Mouse (Mus musculus): ENCODE measurements around the gene Utp14a. TPM values are rescaled to one million over a fixed set of nuclear protein-coding genes. Genes with fewer than 3 reads are reported as not detected.
A peak's percentile ranks its signal among the peaks of the same experiment; 100 is the strongest.
"Not testable (repeated sequence)": the region's sequence is repeated elsewhere in the genome, so short reads cannot be mapped to it uniquely, and the experiment has no call there.

Utp14a gene
- polyA plus RNA-seq (2016; fragmentation: Nextera tagmentation; extraction: Ambion mirVana), result 20.2 and 22.7 TPM in 2 replicates

GRCm38 (mm10) chrX:48256468-48257007 lies at the start of gene Utp14a:
TSS of gene Utp14a (plus strand) at chrX:48256862.
- Histone ChIP-seq H3K36me3 (no peaks in the 10 kb centered on the region), H3K9me3 (no peaks in the 10 kb centered on the region), H3K27me3 (no peaks in the 10 kb centered on the region), H3K4me3 (peak within 1 kb of the TSS; percentile 48), H3K4me2 (replicated peaks) (peak within 1 kb of the TSS; percentile 51), H3K4me1 (no peaks in the 10 kb centered on the region), H3K9ac (peak within 1 kb of the TSS; percentile 38), H3K27ac (peak within 1 kb of the TSS; percentile 58)
- whole genome bisulfite sequencing, result 7% methylated on average over 33 of the region's 33 CpGs
- ATAC-seq (ENCODE audit: insufficient number of reproducible peaks, insufficient read depth, low FRiP score, low TSS enrichment), result peak; percentile 97

GRCm38 (mm10) chrX:48207761-48208487 lies 48.7 kb upstream of the Utp14a start:
- H3K27ac ChIP-seq, result peak overlapping the region; percentile 30; the same call in 1 of the 2 replicates
- H3K4me1 ChIP-seq, result no peaks in the 10 kb centered on the region
- no peaks in the 10 kb centered on the region for H3K27me3 ChIP-seq
- 10% methylated on average over 35 of the region's 36 CpGs for WGBS
- peak overlapping the region; percentile 70 for H3K4me3 ChIP-seq
- peak overlapping the region; percentile 60 for H3K9ac ChIP-seq
- H3K4me2 ChIP-seq (replicated peaks), result peak overlapping the region; percentile 55
- no peaks in the 10 kb centered on the region for H3K9me3 ChIP-seq
- peak; percentile 80 for ATAC-seq (ENCODE audit: insufficient number of reproducible peaks, insufficient read depth, low FRiP score, low TSS enrichment)
- H3K36me3 ChIP-seq, result no peaks in the 10 kb centered on the region

- Histone ChIP-seq H3K4me3 (peak within 1 kb of the TSS; percentile 70), H3K9ac (peak within 1 kb of the TSS; percentile 60), H3K27ac (peak within 1 kb of the TSS; percentile 30; the same call in 1 of the 2 replicates), H3K9me3 (no peaks in the 10 kb centered on the region), H3K27me3 (no peaks in the 10 kb centered on the region), H3K36me3 (no peaks in the 10 kb centered on the region), H3K4me2 (replicated peaks) (peak within 1 kb of the TSS; percentile 55), H3K4me1 (no peaks in the 10 kb centered on the region)
- peak; percentile 98 for ATAC-seq (ENCODE audit: insufficient number of reproducible peaks, insufficient read depth, low FRiP score, low TSS enrichment)
- 12% methylated on average over 34 of the region's 34 CpGs for WGBS
Observed at GRCm38 (mm10) chrX:48208519-48209185, 48.0 kb upstream of the Utp14a start, which contains the start of gene Zdhhc9. TSS of gene Zdhhc9 (minus strand) at chrX:48208878.

- H3K27me3 ChIP-seq; H3K4me3 ChIP-seq; H3K36me3 ChIP-seq; H3K4me2 ChIP-seq (replicated peaks); H3K9ac ChIP-seq; ATAC-seq (ENCODE audit: insufficient number of reproducible peaks, insufficient read depth, low FRiP score, low TSS enrichment); H3K27ac ChIP-seq; H3K9me3 ChIP-seq; H3K4me1 ChIP-seq: not testable (repeated sequence)
- WGBS, result 64% methylated on average over 4 of the region's 4 CpGs
Observed at GRCm38 (mm10) chrX:48209746-48210145, 46.9 kb upstream of the Utp14a start.

- WGBS, result 76% methylated on average over 5 of the region's 5 CpGs
- H3K4me1 ChIP-seq, result no peaks in the 10 kb centered on the region
- H3K36me3 ChIP-seq, result no peaks in the 10 kb centered on the region
- no peak overlapping the region for H3K27ac ChIP-seq
- H3K27me3 ChIP-seq, result no peaks in the 10 kb centered on the region
- no peak for ATAC-seq (ENCODE audit: insufficient number of reproducible peaks, insufficient read depth, low FRiP score, low TSS enrichment)
- H3K4me2 ChIP-seq (replicated peaks), result no peak overlapping the region
- no peaks in the 10 kb centered on the region for H3K9me3 ChIP-seq
- no peak overlapping the region for H3K4me3 ChIP-seq
- H3K9ac ChIP-seq, result no peak overlapping the region
Observed at GRCm38 (mm10) chrX:48219468-48219867, 37.2 kb upstream of the Utp14a start.

- no peak overlapping the region for H3K9ac ChIP-seq
- H3K9me3 ChIP-seq, result no peaks in the 10 kb centered on the region
- no peak overlapping the region for H3K4me2 ChIP-seq (replicated peaks)
- H3K36me3 ChIP-seq, result no peaks in the 10 kb centered on the region
- no peak overlapping the region for H3K4me3 ChIP-seq
- H3K4me1 ChIP-seq, result no peaks in the 10 kb centered on the region
- no peaks in the 10 kb centered on the region for H3K27me3 ChIP-seq
- WGBS, result 78% methylated on average over 7 of the region's 7 CpGs
- H3K27ac ChIP-seq, result no peak overlapping the region
- ATAC-seq (ENCODE audit: insufficient number of reproducible peaks, insufficient read depth, low FRiP score, low TSS enrichment), result no peak
Observed at GRCm38 (mm10) chrX:48222706-48223105, 34.0 kb upstream of the Utp14a start.

- no peak overlapping the region for H3K4me3 ChIP-seq
- no peaks in the 10 kb centered on the region for H3K36me3 ChIP-seq
- 74% methylated on average over 7 of the region's 7 CpGs for WGBS
- H3K27me3 ChIP-seq, result no peaks in the 10 kb centered on the region
- ATAC-seq (ENCODE audit: insufficient number of reproducible peaks, insufficient read depth, low FRiP score, low TSS enrichment), result no peak
- no peaks in the 10 kb centered on the region for H3K9me3 ChIP-seq
- no peak overlapping the region for H3K27ac ChIP-seq
- no peak overlapping the region for H3K4me2 ChIP-seq (replicated peaks)
- no peaks in the 10 kb centered on the region for H3K4me1 ChIP-seq
- H3K9ac ChIP-seq, result no peak overlapping the region
Observed at GRCm38 (mm10) chrX:48226225-48226624, 30.4 kb upstream of the Utp14a start.

GRCm38 (mm10) chrX:48234417-48234816 lies 22.2 kb upstream of the Utp14a start:
- Histone ChIP-seq H3K4me2 (replicated peaks) (no peak overlapping the region), H3K36me3 (no peaks in the 10 kb centered on the region), H3K27ac (no peak overlapping the region), H3K4me1 (no peaks in the 10 kb centered on the region), H3K27me3 (no peaks in the 10 kb centered on the region), H3K9me3 (no peaks in the 10 kb centered on the region), H3K4me3 (no peak overlapping the region), H3K9ac (no peak overlapping the region)
- WGBS, result 71% methylated on average over 7 of the region's 7 CpGs
- ATAC-seq (ENCODE audit: insufficient number of reproducible peaks, insufficient read depth, low FRiP score, low TSS enrichment), result no peak

- no peak overlapping the region for H3K9ac ChIP-seq
- no peaks in the 10 kb centered on the region for H3K36me3 ChIP-seq
- H3K4me1 ChIP-seq, result no peaks in the 10 kb centered on the region
- H3K4me3 ChIP-seq, result peak overlapping the region; percentile 48
- H3K27ac ChIP-seq, result peak overlapping the region; percentile 58
- peak overlapping the region; percentile 51 for H3K4me2 ChIP-seq (replicated peaks)
- WGBS, result 19% methylated on average over 18 of the region's 18 CpGs
- ATAC-seq (ENCODE audit: insufficient number of reproducible peaks, insufficient read depth, low FRiP score, low TSS enrichment), result peak; percentile 47; the same call in 1 of the 2 replicates
- H3K27me3 ChIP-seq, result no peaks in the 10 kb centered on the region
- H3K9me3 ChIP-seq, result no peaks in the 10 kb centered on the region
Observed at GRCm38 (mm10) chrX:48255830-48256428, 733 bp upstream of the Utp14a start.

GRCm38 (mm10) chrX:48257011-48257410 lies 349 bp downstream of the Utp14a start:
- H3K9me3 ChIP-seq, result no peaks in the 10 kb centered on the region
- no peaks in the 10 kb centered on the region for H3K27me3 ChIP-seq
- ATAC-seq (ENCODE audit: insufficient number of reproducible peaks, insufficient read depth, low FRiP score, low TSS enrichment), result no peak
- H3K4me1 ChIP-seq, result no peaks in the 10 kb centered on the region
- peak overlapping the region; percentile 38 for H3K9ac ChIP-seq
- no peaks in the 10 kb centered on the region for H3K36me3 ChIP-seq
- WGBS, result 11% methylated on average over 16 of the region's 16 CpGs
- peak overlapping the region; percentile 51 for H3K4me2 ChIP-seq (replicated peaks)
- peak overlapping the region; percentile 48 for H3K4me3 ChIP-seq
- 0 out of 2 replicates have a peak overlapping the region, but pooled peaks have one; percentile 58 for H3K27ac ChIP-seq

GRCm38 (mm10) chrX:48271671-48272070 lies 15.0 kb downstream of the Utp14a start:
- Histone ChIP-seq H3K4me2 (replicated peaks) (no peak overlapping the region), H3K27me3 (no peaks in the 10 kb centered on the region), H3K36me3 (peaks cover 14% of the 10 kb centered on the region; the same call in 1 of the 2 replicates), H3K9ac (no peak overlapping the region), H3K9me3 (no peaks in the 10 kb centered on the region), H3K4me3 (no peak overlapping the region), H3K4me1 (no peaks in the 10 kb centered on the region), H3K27ac (no peak overlapping the region)
- 84% methylated on average over 4 of the region's 4 CpGs for WGBS
- ATAC-seq (ENCODE audit: insufficient number of reproducible peaks, insufficient read depth, low FRiP score, low TSS enrichment), result no peak

Measured in embryonic facial prominence, embryonic 12.5 days (tissue).